Mouse (Mus musculus) midbrain, embryonic 15.5 days (tissue): ENCODE data around the gene Zfp768. TPM values are rescaled to one million over a fixed set of nuclear protein-coding genes. Genes with fewer than 3 reads are reported as not detected.

ENCODE experiments used
- polyA plus RNA-seq: library from polyadenylated mRNA; unstranded; fragments of >200 nt; fragmentation: Nextera tagmentation; extraction: Ambion mirVana; gene quantifications from 2 replicates; pipeline ENCODE4 v1.2.1, GENCODE M21; 2015

Gene Zfp768
- polyA plus RNA-seq, 1 experiment from 2014 or later = 19.2 TPM

Other genes with a start within 250 kb of the Zfp768 start
- gene Qprt, start 223.4 kb downstream of the Zfp768 start, polyA plus RNA-seq = 0.76 and 0.83 TPM in 2 replicates
- 0.04 TPM in 1 of 2 replicates, not detected in the other for gene Spn, start 207.8 kb downstream of the Zfp768 start, polyA plus RNA-seq
- gene Cd2bp2, start 149.5 kb downstream of the Zfp768 start, polyA plus RNA-seq = 82.1 and 82.6 TPM in 2 replicates
- 39.6 and 44.8 TPM in 2 replicates for gene Tbc1d10b, start 137.1 kb downstream of the Zfp768 start, polyA plus RNA-seq
- gene Mylpf, start 136.7 kb downstream of the Zfp768 start, polyA plus RNA-seq = 3.9 and 5.0 TPM in 2 replicates
- 63.7 and 64.1 TPM in 2 replicates for gene Zfp553, start 112.5 kb downstream of the Zfp768 start, polyA plus RNA-seq
- 17.0 and 18.2 TPM in 2 replicates for gene Sept1, start 112.5 kb downstream of the Zfp768 start, polyA plus RNA-seq
- 72.0 and 73.1 TPM in 2 replicates for gene Zfp771, start 101.3 kb downstream of the Zfp768 start, polyA plus RNA-seq
- gene Dctpp1, start 84.9 kb downstream of the Zfp768 start, polyA plus RNA-seq = 114 and 118 TPM in 2 replicates
- gene Sephs2, start 71.5 kb downstream of the Zfp768 start, polyA plus RNA-seq = 59.9 and 62.3 TPM in 2 replicates
- gene Itgal, start 49.3 kb downstream of the Zfp768 start, polyA plus RNA-seq = 0.19 and 0.37 TPM in 2 replicates
- gene Zfp747, start 30.5 kb upstream of the Zfp768 start, polyA plus RNA-seq = 10.3 and 10.5 TPM in 2 replicates
- gene 9130019O22Rik, start 41.6 kb upstream of the Zfp768 start, polyA plus RNA-seq = 5.2 and 6.6 TPM in 2 replicates
- gene E430018J23Rik, start 48.0 kb upstream of the Zfp768 start, polyA plus RNA-seq = 6.3 and 6.6 TPM in 2 replicates
- gene Zfp764, start 61.2 kb upstream of the Zfp768 start, polyA plus RNA-seq = 5.7 and 6.4 TPM in 2 replicates
- gene Zfp688, start 76.5 kb upstream of the Zfp768 start, polyA plus RNA-seq = 32.0 and 34.2 TPM in 2 replicates
- gene Zfp689, start 103.6 kb upstream of the Zfp768 start, polyA plus RNA-seq = 16.1 and 16.4 TPM in 2 replicates
- gene Prr14, start 114.0 kb upstream of the Zfp768 start, polyA plus RNA-seq = 40.5 TPM in 2 replicates
- 13.8 and 15.9 TPM in 2 replicates for gene Fbrs, start 133.6 kb upstream of the Zfp768 start, polyA plus RNA-seq
- 60.4 and 68.0 TPM in 2 replicates for gene Srcap, start 166.4 kb upstream of the Zfp768 start, polyA plus RNA-seq
- 17.4 and 17.5 TPM in 2 replicates for gene Gm42715, start 174.0 kb upstream of the Zfp768 start, polyA plus RNA-seq
- 5.7 and 6.3 TPM in 2 replicates for gene Tmem265, start 215.8 kb upstream of the Zfp768 start, polyA plus RNA-seq
- 60.0 and 61.0 TPM in 2 replicates for gene Phkg2, start 227.8 kb upstream of the Zfp768 start, polyA plus RNA-seq
- gene Ccdc189, start 243.0 kb upstream of the Zfp768 start, polyA plus RNA-seq = 10.8 and 10.9 TPM in 2 replicates
- gene Rnf40, start 243.2 kb upstream of the Zfp768 start, polyA plus RNA-seq = 47.9 and 51.1 TPM in 2 replicates